Mouse (Mus musculus): ENCODE data around the gene Exosc6.
"Not testable (repeated sequence)": the region's sequence is repeated elsewhere in the genome, so short reads cannot be mapped to it uniquely, and the experiment has no call there.

The Exosc6 gene

GRCm38 (mm10) chr8:111056158-111056663 lies at the start of gene Exosc6:
Gene Exosc6 (plus strand): TSS chr8:111056339.
- peak; percentile 86 for ATAC-seq (ENCODE audit: insufficient number of reproducible peaks, low FRiP score, low TSS enrichment)

GRCm38 (mm10) chr8:111010230-111010991 lies 45.7 kb upstream of the Exosc6 start:
- ATAC-seq (ENCODE audit: insufficient number of reproducible peaks, low FRiP score, low TSS enrichment): not testable (repeated sequence)

GRCm38 (mm10) chr8:111026609-111027008 lies 29.5 kb upstream of the Exosc6 start:
- ATAC-seq (ENCODE audit: insufficient number of reproducible peaks, low FRiP score, low TSS enrichment): not testable (repeated sequence)

GRCm38 (mm10) chr8:111027391-111027937 lies 28.7 kb upstream of the Exosc6 start:
- peak; percentile 94 for ATAC-seq (ENCODE audit: insufficient number of reproducible peaks, low FRiP score, low TSS enrichment)

DNA sequence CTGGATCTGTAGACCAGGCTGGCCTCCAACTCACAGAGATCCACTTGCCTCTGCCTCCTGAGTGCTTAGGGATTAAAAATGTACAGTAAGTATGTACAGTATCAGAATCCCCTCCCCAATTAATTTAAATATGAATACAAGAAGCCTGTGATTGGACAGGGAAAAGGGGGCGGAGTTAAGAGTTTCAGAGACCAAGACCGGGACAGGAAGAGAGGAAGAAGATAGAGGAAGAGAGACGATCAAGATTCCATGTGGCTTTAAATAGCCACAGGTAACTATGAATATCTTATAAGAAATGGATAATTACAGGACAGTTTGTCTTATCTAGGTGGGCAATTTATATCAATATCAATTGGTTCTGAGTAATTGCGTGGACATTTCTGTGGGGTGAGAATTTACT lies 26.6 kb upstream of the Exosc6 start:
- ATAC-seq (ENCODE audit: insufficient number of reproducible peaks, low FRiP score, low TSS enrichment): no peak

DNA sequence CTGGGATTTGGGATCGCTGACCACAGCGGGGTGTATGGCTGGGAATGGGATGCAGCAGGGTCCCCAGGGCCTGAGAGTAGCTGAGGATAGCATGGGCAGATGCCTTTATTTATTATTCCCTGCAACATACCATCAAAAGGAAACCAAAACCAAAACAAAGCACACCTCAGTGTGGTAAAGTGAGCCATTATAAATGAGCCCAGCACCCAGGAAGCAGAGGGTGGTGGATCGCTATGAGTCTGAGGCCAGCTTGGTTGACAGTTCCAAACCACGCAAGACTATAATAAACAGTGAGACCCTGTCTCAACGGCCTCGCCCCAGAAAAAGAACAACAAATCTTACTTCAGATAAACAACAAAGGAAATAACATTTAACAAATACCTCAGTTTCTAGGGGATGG lies 26.1 kb upstream of the Exosc6 start:
- ATAC-seq (ENCODE audit: insufficient number of reproducible peaks, low FRiP score, low TSS enrichment): no peak

DNA sequence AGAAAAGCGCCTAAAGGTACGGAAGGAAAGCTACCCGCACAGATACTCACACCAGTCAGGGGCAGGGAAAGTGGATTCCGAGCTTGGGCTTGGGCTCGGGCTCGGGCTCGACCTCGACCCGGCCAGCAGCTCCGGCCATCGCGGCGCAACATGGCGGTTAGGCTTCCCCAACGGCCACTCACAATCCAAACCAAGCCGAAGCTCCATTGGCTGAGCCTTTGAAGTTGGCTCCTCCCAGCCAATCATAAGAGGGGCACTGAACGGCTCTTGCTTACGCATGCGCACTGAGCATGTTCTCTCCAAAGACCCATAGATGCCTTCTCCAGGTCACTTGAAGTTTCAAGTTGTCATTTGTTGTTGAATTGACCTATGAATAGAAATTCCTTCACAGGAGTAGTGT lies 24.6 kb upstream of the Exosc6 start, which contains the start of gene Ddx19b:
Ddx19b (minus strand) TSS at position 180 of the 400 bp plus-strand sequence.
- no peak for ATAC-seq (ENCODE audit: insufficient number of reproducible peaks, low FRiP score, low TSS enrichment)

DNA sequence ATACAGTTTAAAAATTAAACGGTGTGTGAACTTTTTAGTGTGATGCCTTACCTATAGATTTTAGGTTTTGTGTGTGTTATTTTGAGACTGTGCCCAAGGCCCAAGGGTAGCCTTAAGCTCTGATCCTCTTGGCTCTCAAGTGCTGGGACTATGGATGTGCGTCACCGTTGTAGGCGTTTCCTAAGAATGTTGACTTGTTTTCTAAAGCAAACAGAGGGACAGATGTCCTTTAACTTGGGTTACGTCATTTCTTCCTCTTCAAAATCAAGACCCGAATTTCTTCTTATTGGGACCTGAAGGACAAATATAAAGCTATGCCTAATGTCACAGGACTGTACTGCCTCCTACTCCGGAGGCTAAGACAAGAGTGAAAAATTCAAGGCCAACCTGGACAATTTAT lies 23.2 kb upstream of the Exosc6 start, which contains the start of gene Aars:
Aars (plus strand) TSS at position 229 of the 400 bp plus-strand sequence.
- ATAC-seq (ENCODE audit: insufficient number of reproducible peaks, low FRiP score, low TSS enrichment): no peak

- ATAC-seq (ENCODE audit: insufficient number of reproducible peaks, low FRiP score, low TSS enrichment): peak; percentile 100
Measured at GRCm38 (mm10) chr8:111033482-111034215, 22.5 kb upstream of the Exosc6 start.

GRCm38 (mm10) chr8:111034276-111034675 lies 21.9 kb upstream of the Exosc6 start:
- no peak for ATAC-seq (ENCODE audit: insufficient number of reproducible peaks, low FRiP score, low TSS enrichment)

DNA sequence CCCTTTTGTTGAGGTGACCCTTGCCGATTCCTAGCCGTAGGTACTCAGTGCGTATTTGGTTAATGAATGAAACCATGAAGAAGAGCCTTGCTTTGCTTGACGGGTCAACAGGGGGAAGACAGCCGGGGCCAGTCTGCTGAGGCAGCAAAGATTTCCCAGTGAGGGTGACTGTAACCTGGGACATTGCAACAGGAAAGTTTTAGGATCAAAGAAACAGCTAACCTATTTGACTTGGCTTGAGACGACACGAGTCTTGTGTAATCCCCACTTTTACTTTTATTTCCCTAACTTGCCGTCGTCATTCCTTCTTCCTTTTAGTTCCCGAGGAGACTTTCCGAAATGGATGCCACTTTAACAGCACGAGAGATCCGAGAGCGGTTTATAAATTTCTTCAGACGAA lies 19.5 kb upstream of the Exosc6 start:
- ATAC-seq (ENCODE audit: insufficient number of reproducible peaks, low FRiP score, low TSS enrichment): no peak

- ATAC-seq (ENCODE audit: insufficient number of reproducible peaks, low FRiP score, low TSS enrichment): no peak
Measured at GRCm38 (mm10) chr8:111042546-111042945, 13.6 kb upstream of the Exosc6 start.

GRCm38 (mm10) chr8:111044003-111044734 lies 12.0 kb upstream of the Exosc6 start:
- ATAC-seq (ENCODE audit: insufficient number of reproducible peaks, low FRiP score, low TSS enrichment): no peak

GRCm38 (mm10) chr8:111048694-111049093 lies 7.4 kb upstream of the Exosc6 start:
- no peak for ATAC-seq (ENCODE audit: insufficient number of reproducible peaks, low FRiP score, low TSS enrichment)

GRCm38 (mm10) chr8:111049106-111049505 lies 7.0 kb upstream of the Exosc6 start:
- no peak for ATAC-seq (ENCODE audit: insufficient number of reproducible peaks, low FRiP score, low TSS enrichment)

DNA sequence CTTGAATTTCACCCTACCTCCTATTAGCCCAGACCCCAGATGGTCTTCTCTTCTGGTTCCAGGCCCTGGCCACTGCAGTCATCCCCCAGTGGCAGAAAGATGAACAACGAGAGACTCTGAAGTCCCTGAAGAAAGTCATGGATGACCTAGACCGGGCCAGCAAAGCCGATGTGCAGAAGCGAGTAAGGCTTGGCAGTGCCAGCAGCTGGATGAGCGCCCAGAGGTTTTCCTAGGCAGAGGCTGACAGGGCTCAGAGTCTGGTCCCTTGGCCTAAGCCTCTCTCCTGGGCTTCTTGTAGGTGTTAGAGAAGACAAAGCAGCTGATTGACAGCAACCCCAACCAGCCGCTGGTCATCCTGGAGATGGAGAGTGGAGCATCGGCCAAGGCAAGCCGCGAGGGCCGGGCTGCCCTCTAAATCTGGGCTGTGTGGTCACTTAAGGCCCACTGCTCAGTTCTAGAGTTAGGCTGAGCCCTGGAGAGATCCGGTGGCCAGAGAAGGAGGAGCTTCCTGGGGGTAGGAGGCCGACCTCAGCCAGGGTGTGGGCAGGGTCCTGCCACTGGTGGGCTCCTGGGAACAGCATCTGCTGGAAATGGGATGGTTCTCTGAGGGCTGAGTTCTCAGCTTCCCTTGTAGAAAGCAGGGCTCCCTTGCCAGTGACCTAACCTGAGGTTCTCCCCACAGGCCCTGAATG lies 2.2 kb upstream of the Exosc6 start:
- ATAC-seq (ENCODE audit: insufficient number of reproducible peaks, low FRiP score, low TSS enrichment): no peak

GRCm38 (mm10) chr8:111055031-111055634 lies 1.0 kb upstream of the Exosc6 start:
- no peak for ATAC-seq (ENCODE audit: insufficient number of reproducible peaks, low FRiP score, low TSS enrichment)

- ATAC-seq (ENCODE audit: insufficient number of reproducible peaks, low FRiP score, low TSS enrichment): no peak
Measured at GRCm38 (mm10) chr8:111055661-111056060, 478 bp upstream of the Exosc6 start.

DNA sequence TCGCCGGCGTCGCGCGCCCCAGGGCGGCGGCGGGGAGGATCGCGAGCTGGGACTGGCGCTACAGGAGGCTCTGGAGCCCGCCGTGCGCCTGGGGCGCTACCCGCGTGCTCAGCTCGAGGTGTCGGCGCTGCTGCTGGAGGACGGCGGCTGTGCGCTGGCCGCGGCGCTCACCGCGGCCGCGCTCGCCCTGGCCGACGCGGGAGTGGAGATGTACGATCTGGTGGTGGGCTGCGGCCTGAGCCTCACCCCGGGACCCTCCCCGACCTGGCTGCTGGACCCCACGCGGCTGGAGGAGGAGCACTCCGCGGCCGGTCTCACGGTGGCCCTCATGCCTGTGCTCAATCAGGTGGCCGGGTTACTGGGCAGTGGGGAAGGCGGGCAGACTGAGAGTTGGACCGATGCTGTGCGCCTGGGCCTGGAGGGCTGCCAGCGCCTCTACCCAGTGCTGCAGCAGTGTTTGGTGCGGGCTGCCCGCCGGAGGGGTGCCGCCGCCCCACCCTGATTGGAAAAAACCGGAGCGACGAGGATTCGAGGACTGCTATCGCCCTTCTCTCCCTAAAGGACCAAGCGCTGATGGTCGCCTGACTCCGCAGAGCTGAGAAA lies 653 bp downstream of the Exosc6 start:
- 0 out of 2 replicates have a peak, but pooled peaks have one; percentile 6 for ATAC-seq (ENCODE audit: insufficient number of reproducible peaks, low FRiP score, low TSS enrichment)

Data from cerebellum, adult (tissue).